Mouse (Mus musculus) lung, postnatal 14 days (tissue): ENCODE measurements around the gene Gtf2f1.

Experiments
- DNase-seq: peaks from one replicate; pipeline ENCODE4 v3.0.0; 2021

Gtf2f1 gene

DNA sequence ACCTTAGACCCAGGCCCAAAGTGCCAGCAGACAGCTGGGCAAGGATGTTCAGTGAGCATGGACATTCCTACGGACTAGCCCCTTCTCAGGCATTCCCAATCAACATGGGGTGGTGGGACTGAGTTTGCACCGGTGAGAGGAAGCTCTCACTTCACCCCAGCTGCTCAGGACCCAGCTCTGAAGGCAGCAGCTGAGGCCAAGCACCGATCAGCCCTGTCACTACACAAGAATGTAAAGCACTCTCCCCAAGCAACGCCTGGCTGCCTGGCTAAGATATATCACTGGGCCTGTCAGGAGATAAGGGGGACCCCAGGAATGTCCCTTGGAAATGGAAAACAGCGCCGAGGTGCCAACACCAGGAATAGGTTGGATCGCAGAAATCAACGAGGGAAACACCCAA is 9.9 kb downstream of the Gtf2f1 start:
- no peak for DNase-seq

DNA sequence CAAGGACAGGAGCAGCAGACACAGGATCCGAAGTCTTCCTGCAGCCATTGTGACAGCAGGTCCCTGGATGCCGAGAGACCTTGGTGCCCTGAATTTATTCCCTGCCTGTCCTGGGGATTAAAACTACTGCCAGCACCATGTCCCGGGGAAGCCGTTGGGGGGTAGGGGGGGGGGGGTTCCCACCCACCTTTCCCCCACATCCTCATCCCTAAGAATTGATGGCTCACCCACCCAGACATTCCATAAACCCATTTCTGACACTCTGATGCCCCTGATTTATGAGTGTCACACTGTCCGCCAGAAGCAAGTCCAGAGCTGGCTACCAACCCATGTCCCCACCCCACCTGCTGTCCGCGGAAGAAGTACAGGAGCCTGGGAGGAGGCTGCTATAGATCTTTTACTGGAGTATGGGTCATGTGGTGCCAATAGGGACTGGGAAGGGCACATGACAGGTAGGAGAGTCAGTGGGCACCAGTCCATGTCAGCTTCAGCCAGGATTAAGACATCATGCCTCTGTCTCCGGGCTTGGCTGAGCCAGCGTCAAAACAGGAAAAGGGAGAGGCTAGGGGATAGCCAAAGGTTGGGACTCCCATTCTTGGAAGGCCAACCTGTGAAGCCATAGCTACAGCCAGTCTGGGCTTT is 11.0 kb downstream of the Gtf2f1 start, which contains the start of gene Pspn:
Gene Pspn, minus strand, starts transcription at position 51 of the 642 bp plus-strand sequence.
- no peak for DNase-seq

- DNase-seq: no peak
These were observed 11.7 kb downstream of the Gtf2f1 start for GRCm38 (mm10) chr17:56999414-56999813.

GRCm38 (mm10) chr17:56997029-56997667 is 13.9 kb downstream of the Gtf2f1 start, which contains the start of gene Alkbh7:
Gene Alkbh7 (plus strand): TSS chr17:56997339.
- DNase-seq: peak; percentile 95

GRCm38 (mm10) chr17:56996506-56996905 is 14.6 kb downstream of the Gtf2f1 start:
- DNase-seq: no peak

GRCm38 (mm10) chr17:56995046-56995445 is 16.0 kb downstream of the Gtf2f1 start:
- DNase-seq: no peak

GRCm38 (mm10) chr17:56990966-56991365 is 20.1 kb downstream of the Gtf2f1 start:
- DNase-seq: no peak

- DNase-seq: peak; percentile 94
These were observed 20.9 kb downstream of the Gtf2f1 start, which contains the start of gene Clpp for GRCm38 (mm10) chr17:56990115-56990746. Gene Clpp (plus strand): TSS chr17:56990305.

GRCm38 (mm10) chr17:56989467-56990114 is 21.5 kb downstream of the Gtf2f1 start:
- DNase-seq: peak; percentile 77

- DNase-seq: no peak
These were observed 22.1 kb downstream of the Gtf2f1 start for GRCm38 (mm10) chr17:56988921-56989430.

GRCm38 (mm10) chr17:56988441-56988840 is 22.6 kb downstream of the Gtf2f1 start:
- DNase-seq: no peak

GRCm38 (mm10) chr17:56986105-56986805 is 24.8 kb downstream of the Gtf2f1 start:
- DNase-seq: no peak

- no peak for DNase-seq
These were observed 25.4 kb downstream of the Gtf2f1 start for GRCm38 (mm10) chr17:56985656-56986055.

DNA sequence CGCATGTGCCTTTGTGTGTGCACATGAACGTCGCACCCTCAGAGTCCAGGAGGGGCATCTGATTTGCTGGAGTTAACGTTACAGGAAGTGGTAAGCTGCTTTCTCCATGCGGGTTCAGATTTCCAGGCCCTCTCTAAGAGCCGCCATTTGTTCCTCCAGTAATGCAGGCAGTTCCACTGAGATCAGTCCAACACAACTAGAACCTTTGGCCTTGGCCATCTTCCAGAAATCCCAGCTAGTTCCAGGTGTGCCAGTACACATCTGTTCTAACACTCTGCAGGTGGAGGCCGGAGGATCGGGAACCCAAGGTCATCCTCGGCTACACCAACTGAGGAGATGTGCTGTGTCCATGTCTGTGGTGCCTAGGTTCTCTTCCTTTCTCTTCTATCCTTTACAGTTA is 26.2 kb downstream of the Gtf2f1 start:
- DNase-seq: no peak

DNA sequence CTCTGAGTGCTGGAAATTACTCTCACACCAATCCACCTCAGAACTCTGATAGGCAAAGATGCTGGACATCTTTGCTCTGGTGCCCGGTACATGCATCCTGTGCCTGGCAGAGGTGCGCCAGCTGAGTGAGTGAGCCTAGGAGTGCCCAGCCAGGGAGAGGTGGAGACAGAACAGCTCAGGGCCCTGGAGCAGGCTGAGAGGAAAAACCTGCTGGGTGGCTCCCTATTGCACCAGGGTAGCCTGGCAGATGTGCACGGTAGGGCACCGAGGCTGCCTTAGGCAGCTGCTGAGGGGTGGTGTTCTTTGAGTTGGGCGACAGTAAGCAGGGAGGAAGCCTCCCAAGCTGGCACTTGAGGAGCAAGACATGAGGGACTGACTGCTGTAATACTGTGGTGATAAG is 29.1 kb downstream of the Gtf2f1 start, which contains the start of gene Acer1:
Gene Acer1, minus strand, starts transcription at position 114 of the 400 bp plus-strand sequence.
- no peak for DNase-seq

- no peak for DNase-seq
These were observed 30.0 kb downstream of the Gtf2f1 start for GRCm38 (mm10) chr17:56981049-56981448.

DNA sequence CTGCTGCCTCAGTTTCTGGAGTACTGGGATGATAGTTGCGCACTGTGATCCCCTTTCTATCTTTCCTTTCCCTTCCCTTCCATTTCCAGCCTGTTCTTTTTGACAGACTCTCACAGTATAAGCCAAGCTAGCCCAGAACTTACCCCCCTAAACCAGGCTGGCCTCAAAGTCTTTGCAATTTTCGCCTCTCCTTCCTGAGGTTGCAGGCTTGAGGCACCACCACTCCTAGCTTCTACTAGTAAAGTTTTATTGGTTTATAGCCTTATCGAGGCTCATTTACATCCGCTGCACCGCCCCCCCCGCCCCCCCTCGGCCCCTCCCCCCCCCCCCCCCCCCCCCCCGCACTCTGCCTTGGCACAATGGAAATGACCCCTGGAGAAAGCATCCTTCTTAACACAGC is 31.6 kb downstream of the Gtf2f1 start:
- no peak for DNase-seq

DNA sequence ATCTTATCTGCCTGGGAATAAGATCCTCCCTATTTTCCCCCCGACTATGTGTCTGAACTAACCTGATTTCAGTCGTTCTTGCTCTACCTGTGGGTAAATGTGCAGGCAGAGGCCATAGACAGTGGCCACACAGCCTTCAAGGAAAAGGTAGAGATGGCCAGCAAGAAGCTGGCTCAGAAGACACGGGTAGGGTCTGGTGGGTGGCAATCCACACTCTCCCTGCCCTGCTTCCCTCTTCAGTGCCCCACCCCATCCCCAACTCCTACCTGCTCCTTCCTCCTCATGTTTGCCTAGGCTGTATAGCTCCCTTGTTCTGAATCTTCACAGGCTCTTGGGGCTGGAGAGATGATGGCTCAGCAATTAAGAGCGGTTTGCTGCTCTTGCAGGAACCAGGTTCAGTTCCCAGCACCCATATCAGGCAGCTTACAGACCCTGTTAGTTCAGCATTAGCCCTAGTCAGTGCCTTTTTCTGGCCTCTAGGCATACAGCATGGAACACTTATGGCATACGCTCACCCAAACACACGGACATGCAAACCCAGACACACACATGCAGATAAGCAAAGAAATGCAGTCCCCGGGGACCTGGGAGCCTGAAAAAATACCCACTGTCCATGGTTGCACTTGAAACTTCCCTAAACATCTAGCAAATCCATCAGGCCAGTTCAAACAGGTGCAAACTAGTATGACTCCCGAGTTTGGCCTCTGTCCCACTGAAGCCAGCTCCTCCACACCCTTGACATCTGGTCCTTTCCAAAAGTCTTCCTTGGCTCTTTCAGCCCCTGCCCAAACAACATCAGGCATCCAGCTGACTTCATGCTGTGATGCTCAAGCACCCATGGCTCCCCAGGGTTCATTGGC is 34.3 kb downstream of the Gtf2f1 start:
- DNase-seq: no peak

GRCm38 (mm10) chr17:56975391-56975790 is 35.7 kb downstream of the Gtf2f1 start:
- no peak for DNase-seq

- DNase-seq: no peak
These were observed 36.3 kb downstream of the Gtf2f1 start for GRCm38 (mm10) chr17:56974708-56975240.
